Mouse (Mus musculus) heart, adult 2 months (tissue): ENCODE measurements at regions not wholly inside any gene's neighbourhood (a gene's known extent, or its start where the extent isn't known, plus 50 kb on each side); places are given as distances from the start of the nearest gene placed in this dataset.

Experiments used
- CTCF ChIP-seq: fragments of 200-600 bp; IDR thresholded peaks from 2 replicates; pipeline ENCODE4 v1.8.1; 2022; ENCODE audit warnings: antibody characterized with exemption, mild to moderate bottlenecking, moderate library complexity
- EP300 ChIP-seq: fragments of 200-500 bp; IDR thresholded peaks from 2 replicates; pipeline ENCODE4 v1.6.1; 2011; ENCODE audit warnings: low read depth, low read length, control low read depth; ENCODE audit not compliant: insufficient read depth
- POLR2A ChIP-seq: fragments of 200-500 bp; IDR thresholded peaks from 2 replicates; pipeline ENCODE4 v1.6.1; 2011; ENCODE audit warnings: mild to moderate bottlenecking, low read depth, low read length, control low read depth; ENCODE audit not compliant: insufficient read depth

GRCm38 (mm10) chr13:60319861-60320602, 142.9 kb upstream of the Gas1 start:
- no peak for TF ChIP-seq CTCF
- no peak for TF ChIP-seq POLR2A
- no peak for TF ChIP-seq EP300
